Mouse (Mus musculus) forebrain, embryonic 14.5 days (tissue): ENCODE measurements around the gene Stx5a. TPM values are rescaled to one million over a fixed set of nuclear protein-coding genes. Genes with fewer than 3 reads are reported as not detected.
A peak's percentile ranks its signal among the peaks of the same experiment; 100 is the strongest.

Experiments used
- ATAC-seq: fragments of 200-750 bp; cut with Nextera tagmentation; 2 replicates; pipeline ENCODE4 v1.8.0; 2017; ENCODE audit warnings: mild to moderate bottlenecking, moderate library complexity
- DNase-seq: peaks from one replicate; pipeline ENCODE4 v3.0.0-alpha.2; 2015; ENCODE audit warnings: low spot score
- H3K27ac ChIP-seq: fragments of 300-500 bp; sonication (generic); 2 replicates; pipeline ENCODE4 v1.5.1; 2014; ENCODE audit warnings: low read depth, mild to moderate bottlenecking, control low read depth, low read length, moderate library complexity
- H3K27me3 ChIP-seq: fragments of 300-500 bp; sonication (generic); replicated peaks from 2 replicates; pipeline ENCODE4 v1.6.1; 2014; ENCODE audit warnings: low read length, control low read depth, mixed read lengths; ENCODE audit not compliant: control insufficient read depth, insufficient read depth
- H3K36me3 ChIP-seq: fragments of 300-500 bp; sonication (generic); 2 replicates; pipeline ENCODE4 v1.6.1; 2014; ENCODE audit warnings: low read length, control low read depth; ENCODE audit not compliant: control insufficient read depth, insufficient read depth
- H3K4me1 ChIP-seq: fragments of 300-500 bp; sonication (generic); 2 replicates; pipeline ENCODE4 v1.6.1; 2014; ENCODE audit warnings: antibody characterized with exemption, low read length, control low read depth; ENCODE audit not compliant: control insufficient read depth, insufficient read depth
- H3K4me2 ChIP-seq: fragments of 300-500 bp; sonication (generic); 2 replicates; pipeline ENCODE4 v1.6.1; 2014; ENCODE audit warnings: mild to moderate bottlenecking, control low read depth, low read length
- H3K4me3 ChIP-seq: fragments of 300-500 bp; sonication (generic); 2 replicates; pipeline ENCODE4 v1.5.1; 2014; ENCODE audit warnings: low read depth, low read length, control low read depth
- H3K9ac ChIP-seq: fragments of 300-500 bp; sonication (generic); 2 replicates; pipeline ENCODE4 v1.6.1; 2014; ENCODE audit warnings: mild to moderate bottlenecking, low read length, control low read depth, moderate library complexity
- H3K9me3 ChIP-seq: fragments of 300-500 bp; sonication (generic); replicated peaks from 2 replicates; pipeline ENCODE4 v1.6.1; 2016; ENCODE audit warnings: low read length, control low read depth, mixed read lengths; ENCODE audit not compliant: control insufficient read depth
- WGBS: fragments of 180-500 bp; shearing (Covaris S2); extraction: QIAGEN DNeasy Blood & Tissue Kit; methylation state at CpG from one replicate; pipeline ENCODE4 v1.1.7; 2014; 5-methylcytosine and 5-hydroxymethylcytosine counted together
- polyA plus RNA-seq: library from polyadenylated mRNA; unstranded; fragments of >200 nt; fragmentation: Nextera tagmentation; extraction: Ambion mirVana; gene quantifications from 2 replicates; pipeline ENCODE4 v1.2.1, GENCODE M21; 2014

The Stx5a gene
- polyA plus RNA-seq, 1 experiment from 2014 or later: 104 TPM

- peaks cover 22% of the 10 kb centered on the region for H3K4me1 ChIP-seq
- peak within 1 kb of the TSS; percentile 56 for H3K4me2 ChIP-seq
- H3K27me3 ChIP-seq: no peaks in the 10 kb centered on the region
- DNase-seq (peak; percentile 86), ATAC-seq (peak; percentile 58)
- H3K36me3 ChIP-seq: peaks cover 72% of the 10 kb centered on the region
- peak within 1 kb of the TSS; percentile 84 for H3K27ac ChIP-seq
- no peaks in the 10 kb centered on the region for H3K9me3 ChIP-seq
- 18% methylated on average over 29 of the region's 29 CpGs for whole genome bisulfite sequencing
- peak within 1 kb of the TSS; percentile 97 for H3K9ac ChIP-seq
- H3K4me3 ChIP-seq: peak within 1 kb of the TSS; percentile 85
Observed at GRCm38 (mm10) chr19:8770567-8771270, 29.5 kb downstream of the Stx5a start, which contains the start of gene Tmem223. Tmem223 (plus strand) TSS chr19:8770996.

- H3K27me3 ChIP-seq: no peaks in the 10 kb centered on the region
- peaks cover 24% of the 10 kb centered on the region for H3K4me1 ChIP-seq
- peaks cover 60% of the 10 kb centered on the region for H3K36me3 ChIP-seq
- H3K27ac ChIP-seq: no peak overlapping the region
- no peak overlapping the region for H3K4me3 ChIP-seq
- WGBS: 87% methylated on average over 5 of the region's 5 CpGs
- H3K4me2 ChIP-seq: no peak overlapping the region
- DNase-seq: no peak
- ATAC-seq: no peak
- H3K9me3 ChIP-seq: no peaks in the 10 kb centered on the region
- H3K9ac ChIP-seq: no peak overlapping the region
Observed at GRCm38 (mm10) chr19:8772996-8773395, 31.8 kb downstream of the Stx5a start.

GRCm38 (mm10) chr19:8773409-8773808, 32.2 kb downstream of the Stx5a start:
- Histone ChIP-seq H3K27ac (no peak overlapping the region), H3K9ac (no peak overlapping the region; the same call in 1 of the 2 replicates)

GRCm38 (mm10) chr19:8774086-8774835, 33.0 kb downstream of the Stx5a start, which contains the start of gene Tmem179b:
Tmem179b (minus strand) TSS chr19:8774467.
- H3K4me2 ChIP-seq: peak within 1 kb of the TSS; percentile 100
- H3K4me1 ChIP-seq: peaks cover 24% of the 10 kb centered on the region
- H3K9me3 ChIP-seq: no peaks in the 10 kb centered on the region
- peak within 1 kb of the TSS; percentile 99 for H3K27ac ChIP-seq
- peaks cover 56% of the 10 kb centered on the region for H3K36me3 ChIP-seq
- peak within 1 kb of the TSS; percentile 94 for H3K9ac ChIP-seq
- WGBS: under 1% methylated on average over 67 of the region's 68 CpGs
- H3K4me3 ChIP-seq: peak within 1 kb of the TSS; percentile 71
- DNase-seq (peak; percentile 97), ATAC-seq (peak; percentile 96)
- H3K27me3 ChIP-seq: no peaks in the 10 kb centered on the region

More at GRCm38 (mm10) chr19:8773409-8773808, 32.2 kb downstream of the Stx5a start:
- H3K4me1 ChIP-seq: peaks cover 24% of the 10 kb centered on the region
- peak overlapping the region; percentile 100 for H3K4me2 ChIP-seq
- ATAC-seq (no peak), DNase-seq (no peak)
- no peaks in the 10 kb centered on the region for H3K9me3 ChIP-seq
- no peaks in the 10 kb centered on the region for H3K27me3 ChIP-seq
- WGBS: 63% methylated on average over 6 of the region's 6 CpGs
- H3K36me3 ChIP-seq: peaks cover 60% of the 10 kb centered on the region
- H3K4me3 ChIP-seq: peak overlapping the region; percentile 71

- Histone ChIP-seq H3K27ac (peak overlapping the region; percentile 99), H3K27me3 (no peaks in the 10 kb centered on the region), H3K9ac (peak overlapping the region; percentile 94), H3K4me3 (peak overlapping the region; percentile 71), H3K36me3 (peaks cover 49% of the 10 kb centered on the region), H3K4me2 (peak overlapping the region; percentile 100), H3K9me3 (no peaks in the 10 kb centered on the region), H3K4me1 (peaks cover 24% of the 10 kb centered on the region)
- ATAC-seq (no peak), DNase-seq (no peak)
- 6% methylated on average over 20 of the region's 20 CpGs for WGBS
Observed at GRCm38 (mm10) chr19:8774951-8775421, 33.8 kb downstream of the Stx5a start.

- peak within 1 kb of the TSS; percentile 71 for H3K9ac ChIP-seq
- peaks cover 25% of the 10 kb centered on the region for H3K36me3 ChIP-seq
- H3K4me2 ChIP-seq: peak within 1 kb of the TSS; percentile 69
- H3K4me3 ChIP-seq: peak within 1 kb of the TSS; percentile 50
- H3K9me3 ChIP-seq: no peaks in the 10 kb centered on the region
- H3K4me1 ChIP-seq: no peaks in the 10 kb centered on the region
- H3K27ac ChIP-seq: peak within 1 kb of the TSS; percentile 72
- DNase-seq (peak; percentile 98), ATAC-seq (peak; percentile 100)
- H3K27me3 ChIP-seq: no peaks in the 10 kb centered on the region
- WGBS: under 1% methylated on average over 32 of the region's 32 CpGs
Observed at GRCm38 (mm10) chr19:8786008-8786781, 45.0 kb downstream of the Stx5a start, which contains the start of gene Taf6l. Taf6l (minus strand) TSS chr19:8786417.

- Histone ChIP-seq H3K9me3 (no peaks in the 10 kb centered on the region), H3K36me3 (peaks cover 15% of the 10 kb centered on the region), H3K27me3 (no peaks in the 10 kb centered on the region), H3K4me3 (no peak overlapping the region), H3K9ac (no peak overlapping the region), H3K27ac (no peak overlapping the region), H3K4me2 (no peak overlapping the region), H3K4me1 (no peaks in the 10 kb centered on the region)
- WGBS: 19% methylated on average over 3 of the region's 3 CpGs
- no peak for ATAC-seq
- peak; percentile 25 for DNase-seq
Observed at GRCm38 (mm10) chr19:8788521-8788920, 47.3 kb downstream of the Stx5a start.

- Histone ChIP-seq H3K27me3 (no peaks in the 10 kb centered on the region), H3K4me3 (no peak overlapping the region), H3K9ac (no peak overlapping the region), H3K36me3 (peaks cover 19% of the 10 kb centered on the region), H3K9me3 (no peaks in the 10 kb centered on the region), H3K4me2 (no peak overlapping the region), H3K27ac (peak overlapping the region; percentile 33; the same call in 1 of the 2 replicates), H3K4me1 (no peaks in the 10 kb centered on the region)
- 37% methylated on average over 1 of the region's 1 CpGs for whole genome bisulfite sequencing
- no peak for ATAC-seq
- no peak for DNase-seq
Observed at GRCm38 (mm10) chr19:8789171-8789570, 48.0 kb downstream of the Stx5a start.
